Mouse (Mus musculus): Measurements from ENCODE around the gene Fnbp4.

- TF ChIP-seq CTCF (conservative IDR thresholded peaks at IDR 0.05 in 1 of 2, IDR thresholded peaks at IDR 0.05 in 1 of 2; ENCODE audit: low read depth in 2 of 2, low read length in 2 of 2) (no peak), EP300 (IDR thresholded peaks at IDR 0.05; ENCODE audit: low read length) (no peak), MAZ (IDR thresholded peaks at IDR 0.05; ENCODE audit: low read depth, low read length) (no peak), POLR2A (IDR thresholded peaks at IDR 0.05; ENCODE audit: low read depth, low read length) (no peak), NELFE (IDR thresholded peaks at IDR 0.05; ENCODE audit: low read depth, low read length) (no peak), USF1 (IDR thresholded peaks at IDR 0.05; ENCODE audit: low read depth, low read length) (no peak), UBTF (IDR thresholded peaks at IDR 0.05; ENCODE audit: low read depth, low read length) (no peak), NRF1 (IDR thresholded peaks at IDR 0.05; ENCODE audit: low read depth, low read length) (no peak), JUN (IDR thresholded peaks at IDR 0.05; ENCODE audit: insufficient read depth, low read depth, low read length) (no peak), MAX (IDR thresholded peaks at IDR 0.05; ENCODE audit: low read length) (no peak), RCOR1 (conservative IDR thresholded peaks at IDR 0.05; ENCODE audit: low read depth, low read length) (no peak), PAX5 (IDR thresholded peaks at IDR 0.05; ENCODE audit: low read length) (no peak), MXI1 (IDR thresholded peaks at IDR 0.05; ENCODE audit: low read depth, low read length) (no peak)
Observed at GRCm38 (mm10) chr2:90828739-90829138, 83.6 kb downstream of the Fnbp4 start.
